9 mouse cellular contexts compared by ENCODE assay signal in the genomic region with DNA sequence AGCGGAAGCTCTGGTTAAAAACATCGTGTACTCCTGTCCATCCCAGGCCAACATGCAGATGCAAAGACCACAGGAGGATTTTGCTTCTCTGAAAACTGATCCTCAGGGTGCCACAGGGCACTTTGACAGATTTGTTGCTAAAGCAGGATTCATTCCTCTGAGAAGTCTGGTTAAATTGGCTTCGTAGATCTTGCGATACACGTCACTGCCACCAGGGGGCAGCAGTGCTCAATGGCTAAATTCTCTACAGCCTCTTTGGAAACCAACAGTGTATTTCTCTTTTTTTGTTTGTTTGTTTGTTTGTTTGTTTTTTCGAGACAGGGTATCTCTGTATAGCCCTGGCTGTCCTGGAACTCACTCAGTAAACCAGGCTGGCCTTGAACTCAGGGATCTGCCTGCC. TPM values are rescaled to one million over a fixed set of nuclear protein-coding genes. Genes with fewer than 3 reads are reported as not detected.
A peak's percentile ranks its signal among the peaks of the same experiment; 100 is the strongest.
DNase-seq lines count a peak whose midpoint lies in the region; ATAC-seq and TF ChIP-seq lines count a peak whose summit lies in the region.
"Had no signal": no experiment of that assay in that cellular context is flagged by ENCODE, and none has a peak within 500 bp of the region (broad histone marks: within the 10 kb centered on the region; RNA-seq: fewer than 3 reads in every experiment).

No protein-coding gene starts in this region.

- no peak overlapping the region for H3K4me2 ChIP-seq in liver, postnatal 0 days (ENCODE audit: low read depth, low read length)
- H3K4me2 ChIP-seq: hindbrain, embryonic 15.5 days had no signal

- WGBS in liver, postnatal 0 days (ENCODE audit: insufficient replicate concordance): 16% methylated on average over 6 of the region's 6 CpGs

- ATAC-seq in liver, postnatal 0 days: 0 out of 2 replicates have a peak, but pooled peaks have one; percentile 21

- peak; percentile 98 for TF ChIP-seq CTCF in E14TG2a.4 (conservative IDR thresholded peaks at IDR 0.05; ENCODE audit: low read length)
- TF ChIP-seq CTCF in liver, postnatal 0 days (IDR thresholded peaks at IDR 0.05; ENCODE audit: low read depth): peak; percentile 98

- no peaks in the 10 kb centered on the region for H3K9me3 ChIP-seq in E14TG2a.4 (ENCODE audit: low read length)
- no peaks in the 10 kb centered on the region for H3K9me3 ChIP-seq in liver, postnatal 0 days (ENCODE audit: low read length)
- H3K9me3 ChIP-seq: hindbrain, embryonic 15.5 days had no signal

- H3K9ac ChIP-seq in liver, postnatal 0 days (replicated peaks): no peak overlapping the region
- H3K9ac ChIP-seq: hindbrain, embryonic 15.5 days had no signal

- TF ChIP-seq EP300 in liver, postnatal 0 days (IDR thresholded peaks at IDR 0.05; ENCODE audit: low read depth): no peak

- H3K4me1 ChIP-seq in E14TG2a.4 (replicated peaks; ENCODE audit: low read depth, low read length): peaks cover 44% of the 10 kb centered on the region
- no peaks in the 10 kb centered on the region for H3K4me1 ChIP-seq in liver, postnatal 0 days (ENCODE audit: insufficient read depth)
- H3K4me1 ChIP-seq: hindbrain, embryonic 15.5 days had no signal

- no peak overlapping the region for H3K27ac ChIP-seq in liver, postnatal 0 days (ENCODE audit: low read depth)
- H3K27ac ChIP-seq: hindbrain, embryonic 15.5 days had no signal

- peak; percentile 88 for DNase-seq in 3T3-L1 (ENCODE audit: low read depth, low spot score)
- peak; percentile 82 for DNase-seq in c-Kit-negative CD71-positive TER-119-positive erythroid progenitor cells, embryonic 14.5 days (ENCODE audit: low read depth, low spot score)
- peak; percentile 85 to 88 for DNase-seq in frontal cortex, postnatal 36 days (ENCODE audit: low spot score in 2 of 2)
- peak; percentile 77 for DNase-seq in kidney, postnatal 14 days
- DNase-seq in liver, postnatal 0 days: peak; percentile 86
- DNase-seq in retina, postnatal 7 days (ENCODE audit: low read depth, low spot score): peak; percentile 75
- peak; percentile 71 to 74 for DNase-seq in urinary bladder, postnatal 36 days (ENCODE audit: low spot score in 2 of 2)

- peaks cover 44% of the 10 kb centered on the region for H3K36me3 ChIP-seq in E14TG2a.4 (ENCODE audit: insufficient read depth, low read length)
- peaks cover 3% of the 10 kb centered on the region for H3K36me3 ChIP-seq in liver, postnatal 0 days (replicated peaks; ENCODE audit: insufficient read depth, low read length)

- H3K27me3 ChIP-seq in E14TG2a.4 (ENCODE audit: insufficient read depth, low read length): no peaks in the 10 kb centered on the region
- no peaks in the 10 kb centered on the region for H3K27me3 ChIP-seq in liver, postnatal 0 days (ENCODE audit: insufficient read depth, low read length)
- H3K27me3 ChIP-seq: hindbrain, embryonic 15.5 days had no signal

- H3K4me3 ChIP-seq in E14TG2a.4 (replicated peaks; ENCODE audit: low read length): no peak overlapping the region
- no peak overlapping the region for H3K4me3 ChIP-seq in liver, postnatal 0 days (ENCODE audit: low read depth, low read length)
- H3K4me3 ChIP-seq: hindbrain, embryonic 15.5 days had no signal

RNA-seq across cellular contexts. Expression of a gene that starts 7.9 kb away (rescaled TPM):
- 46.5 and 48.3 TPM in 2 replicates for polyA plus RNA-seq in liver, postnatal 0 days (2015; fragmentation: Nextera tagmentation; extraction: Ambion mirVana)

RNA-seq across cellular contexts. Expression of a gene that starts 8.3 kb away (rescaled TPM):
- 2.9 and 3.9 TPM in 2 replicates for polyA plus RNA-seq in liver, postnatal 0 days (2015; fragmentation: Nextera tagmentation; extraction: Ambion mirVana)

RNA-seq across cellular contexts. Expression of a gene that starts 21.5 kb away (rescaled TPM):
- 10.4 and 11.5 TPM in 2 replicates for polyA plus RNA-seq in liver, postnatal 0 days (2015; fragmentation: Nextera tagmentation; extraction: Ambion mirVana)

RNA-seq across cellular contexts. Expression of a gene that starts 30.5 kb away (rescaled TPM):
- polyA plus RNA-seq in liver, postnatal 0 days (2015; fragmentation: Nextera tagmentation; extraction: Ambion mirVana): 114 and 117 TPM in 2 replicates

RNA-seq across cellular contexts. Expression of a gene that starts 43.4 kb away (rescaled TPM):
- 2.1 and 2.8 TPM in 2 replicates for polyA plus RNA-seq in liver, postnatal 0 days (2015; fragmentation: Nextera tagmentation; extraction: Ambion mirVana)
- polyA plus RNA-seq: hindbrain, embryonic 15.5 days had no signal
